ENCODE assay signal across 20 mouse cellular contexts in the genomic region with DNA sequence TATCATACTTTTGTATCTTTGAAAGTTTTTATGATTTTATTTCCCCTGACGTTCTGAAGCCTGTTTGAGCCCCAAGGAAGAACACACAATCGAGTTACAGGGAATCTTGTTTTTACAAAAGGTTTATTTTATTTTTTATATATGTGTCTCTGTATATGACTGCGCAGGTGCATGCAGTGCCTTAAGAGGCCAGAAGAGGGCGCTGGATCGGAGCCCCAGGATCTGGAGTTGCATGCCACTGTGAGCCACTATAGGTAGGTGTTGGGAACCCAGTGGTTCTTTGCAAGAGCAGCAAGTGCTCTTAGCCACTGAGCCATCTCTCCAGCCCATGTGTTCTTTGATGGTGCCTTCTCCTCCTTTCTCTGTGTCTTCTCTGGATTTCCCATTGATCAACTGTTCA.
DNase-seq lines count a peak whose midpoint lies in the region; TF ChIP-seq lines count a peak whose summit lies in the region.
"Had no signal": no experiment of that assay in that cellular context is flagged by ENCODE, and none has a peak within 500 bp of the region (broad histone marks: within the 10 kb centered on the region; RNA-seq: fewer than 3 reads in every experiment).

No protein-coding gene starts in this region.

- WGBS in cerebellum, adult 2 months, result 64% methylated on average over 5 of the region's 5 CpGs
- WGBS in thymus, adult 2 months, result 55% methylated on average over 5 of the region's 5 CpGs

- no peaks in the 10 kb centered on the region for H3K27me3 ChIP-seq in cerebellum, adult 2 months (ENCODE audit: control insufficient read depth, insufficient read depth, low read length)
- H3K27me3 ChIP-seq in testis, adult 2 months (ENCODE audit: control insufficient read depth, insufficient read depth, low read length), result no peaks in the 10 kb centered on the region
- no peaks in the 10 kb centered on the region for H3K27me3 ChIP-seq in thymus, adult 2 months (ENCODE audit: control insufficient read depth, insufficient read depth, low read length)
- H3K27me3 ChIP-seq: embryonic facial prominence, embryonic 13.5 days; forebrain, embryonic 15.5 days; limb, embryonic 13.5 days; megakaryocyte, embryonic 14.5 days had no signal

- no peak overlapping the region for H3K27ac ChIP-seq in cerebellum, adult 2 months (ENCODE audit: insufficient read depth, low read length)
- no peak overlapping the region for H3K27ac ChIP-seq in layer of hippocampus, adult 2 months
- no peak overlapping the region for H3K27ac ChIP-seq in testis, adult 2 months (ENCODE audit: control insufficient read depth, insufficient read depth, low read depth, low read length)
- no peak overlapping the region for H3K27ac ChIP-seq in thymus, adult 2 months (ENCODE audit: control insufficient read depth, insufficient read depth, low read length)
- H3K27ac ChIP-seq: embryonic facial prominence, embryonic 13.5 days; forebrain, embryonic 15.5 days; limb, embryonic 13.5 days had no signal

- H3K4me3 ChIP-seq in cerebellum, adult 2 months (replicated peaks; ENCODE audit: insufficient read depth, low read depth, low read length), result no peak overlapping the region
- no peak overlapping the region for H3K4me3 ChIP-seq in layer of hippocampus, adult 2 months
- no peak overlapping the region for H3K4me3 ChIP-seq in testis, adult 2 months (ENCODE audit: control insufficient read depth, low read depth, low read length)
- no peak overlapping the region for H3K4me3 ChIP-seq in thymus, adult 2 months (ENCODE audit: control insufficient read depth, insufficient read depth, low read length)
- H3K4me3 ChIP-seq: embryonic facial prominence, embryonic 13.5 days; forebrain, embryonic 15.5 days; limb, embryonic 13.5 days; megakaryocyte, embryonic 14.5 days had no signal

- no peak for DNase-seq in cerebellum, adult 2 months
- no peak for DNase-seq in cerebellum, adult 9-10 months
- no peak for DNase-seq in layer of hippocampus, adult 2 months (ENCODE audit: low spot score in 2 of 2)
- DNase-seq in layer of hippocampus, postnatal 25 days (ENCODE audit: extremely low spot score in 1 of 2, low spot score in 1 of 2), result no peak
- no peak for DNase-seq in testis, postnatal 14 days (ENCODE audit: low spot score)
- DNase-seq in c-Kit-positive CD71-positive TER-119-positive erythroid progenitor cells, embryonic 14.5 days (ENCODE audit: low spot score), result no peak
- no peak for DNase-seq in thymus, adult 2 months
- DNase-seq: adrenal gland, postnatal 14 days; cerebellum, adult 9-11 months; kidney, adult 11 months; kidney, postnatal 10 days; layer of hippocampus, adult 9-11 months; lung, postnatal 14 days; right cerebral cortex, postnatal 4 days; thymus, postnatal 36 days had no signal

- peak; percentile 9; the same call in 1 of the 2 replicates for TF ChIP-seq CTCF in cerebellum, adult 2 months (IDR thresholded peaks at IDR 0.05; ENCODE audit: borderline replicate concordance, insufficient read depth, low read depth, low read length)
- TF ChIP-seq CTCF in layer of hippocampus, adult 2 months (conservative IDR thresholded peaks at IDR 0.05), result peak; percentile 62
- peak; percentile 60; the same call in 1 of the 2 replicates for TF ChIP-seq CTCF in testis, adult 2 months (IDR thresholded peaks at IDR 0.05; ENCODE audit: control insufficient read depth, insufficient read depth, insufficient replicate concordance, low read depth, low read length)
- no peak for TF ChIP-seq CTCF in thymus, adult 2 months (IDR thresholded peaks at IDR 0.05; ENCODE audit: borderline replicate concordance, control insufficient read depth, extremely low read depth, insufficient read depth, low read length, poor library complexity)

- H3K36me3 ChIP-seq in testis, adult 2 months (ENCODE audit: control insufficient read depth, insufficient read depth, low read length), result no peaks in the 10 kb centered on the region
- H3K36me3 ChIP-seq in thymus, adult 2 months (ENCODE audit: control insufficient read depth, insufficient read depth, low read length), result no peaks in the 10 kb centered on the region
- H3K36me3 ChIP-seq: embryonic facial prominence, embryonic 13.5 days; forebrain, embryonic 15.5 days; limb, embryonic 13.5 days had no signal

- H3K4me1 ChIP-seq in cerebellum, adult 2 months (ENCODE audit: control insufficient read depth, insufficient read depth, low read length), result no peaks in the 10 kb centered on the region
- H3K4me1 ChIP-seq in testis, adult 2 months (ENCODE audit: control insufficient read depth, insufficient read depth, low read length), result no peaks in the 10 kb centered on the region
- H3K4me1 ChIP-seq in thymus, adult 2 months (replicated peaks; ENCODE audit: control insufficient read depth, insufficient read depth, low read length), result no peaks in the 10 kb centered on the region
- H3K4me1 ChIP-seq: embryonic facial prominence, embryonic 13.5 days; forebrain, embryonic 15.5 days; megakaryocyte, embryonic 14.5 days had no signal

- TF ChIP-seq POLR2A in cerebellum, adult 2 months (IDR thresholded peaks at IDR 0.05; ENCODE audit: borderline replicate concordance, insufficient read depth, low read length), result no peak
- TF ChIP-seq POLR2A in testis, adult 2 months (IDR thresholded peaks at IDR 0.05; ENCODE audit: control insufficient read depth, low read depth, low read length), result no peak
- no peak for TF ChIP-seq POLR2A in thymus, adult 2 months (IDR thresholded peaks at IDR 0.05; ENCODE audit: control insufficient read depth, extremely low read depth, insufficient read depth, low read length, poor library complexity)
